21 mouse cellular contexts compared by ENCODE assay signal in genomic region chr4:35118851-35119250, GRCm38 (mm10). TPM values are rescaled to one million over a fixed set of nuclear protein-coding genes. Genes with fewer than 3 reads are reported as not detected.
"Had no signal": no experiment of that assay in that cellular context is flagged by ENCODE, and none has a peak within 500 bp of the region (broad histone marks: within the 10 kb centered on the region; RNA-seq: fewer than 3 reads in every experiment).

No protein-coding gene starts in this region.

- H3K27me3 ChIP-seq: neural tube, embryonic 12.5 days; neural tube, embryonic 13.5 days; neural tube, embryonic 15.5 days; stomach, embryonic 15.5 days had no signal

- H3K36me3 ChIP-seq: neural tube, embryonic 12.5 days; neural tube, embryonic 13.5 days; neural tube, embryonic 15.5 days; stomach, embryonic 15.5 days had no signal

- H3K4me3 ChIP-seq: neural tube, embryonic 12.5 days; neural tube, embryonic 13.5 days; neural tube, embryonic 15.5 days; stomach, embryonic 15.5 days had no signal

- H3K9me3 ChIP-seq: neural tube, embryonic 12.5 days; neural tube, embryonic 13.5 days; neural tube, embryonic 15.5 days; stomach, embryonic 15.5 days had no signal

- H3K27ac ChIP-seq: neural tube, embryonic 12.5 days; neural tube, embryonic 13.5 days; neural tube, embryonic 15.5 days; stomach, embryonic 15.5 days had no signal

- H3K9ac ChIP-seq: neural tube, embryonic 12.5 days; neural tube, embryonic 13.5 days; neural tube, embryonic 15.5 days; stomach, embryonic 15.5 days had no signal

- H3K4me2 ChIP-seq: neural tube, embryonic 12.5 days; neural tube, embryonic 13.5 days; neural tube, embryonic 15.5 days; stomach, embryonic 15.5 days had no signal

- DNase-seq: retina, postnatal 1 day; right cerebral cortex, adult 18-20 months; right cerebral cortex, postnatal 14 days; right cerebral cortex, postnatal 25 days; right cerebral cortex, postnatal 4 days; spleen, adult 18-20 months; thymus, adult 18-20 months; thymus, adult 2 months; thymus, postnatal 14 days; thymus, postnatal 25 days; thymus, postnatal 36 days; thymus, postnatal 4 days had no signal

RNA-seq across cellular contexts. Expression of gene Ifnk, which starts 33.0 kb away (rescaled TPM):
- polyA plus RNA-seq: neural tube, embryonic 12.5 days; neural tube, embryonic 13.5 days; neural tube, embryonic 14.5 days; neural tube, embryonic 15.5 days; small intestine, adult 2 months; spleen, adult 2 months; testis, adult 2 months; thymus, adult 2 months; urinary bladder, adult 2 months had no signal
